In the genomic region with DNA sequence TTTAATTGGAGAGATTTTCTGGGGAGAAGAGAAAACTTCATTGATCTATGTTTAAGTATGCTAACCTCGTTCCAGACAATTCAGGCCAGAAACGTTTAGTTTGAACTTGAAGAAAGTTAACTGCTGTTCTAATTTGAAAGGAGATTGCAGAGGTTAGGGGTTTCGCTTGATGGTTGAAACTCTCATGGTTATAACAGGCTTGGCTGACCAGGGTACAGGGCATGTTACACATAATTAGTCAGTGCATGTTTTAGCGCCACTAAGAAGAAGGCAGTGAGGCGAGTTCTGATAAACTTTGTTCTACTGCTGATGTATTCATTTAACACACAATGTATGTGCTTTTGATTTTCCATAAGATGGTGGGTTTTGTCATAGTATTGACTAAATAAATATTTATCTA, we compare ENCODE assay signal across 24 mouse cellular contexts.
A peak's percentile ranks its signal among the peaks of the same experiment; 100 is the strongest.
DNase-seq lines count a peak whose midpoint lies in the region; ATAC-seq and TF ChIP-seq lines count a peak whose summit lies in the region.
"Had no signal": no experiment of that assay in that cellular context is flagged by ENCODE, and none has a peak within 500 bp of the region (broad histone marks: within the 10 kb centered on the region; RNA-seq: fewer than 3 reads in every experiment).

No protein-coding gene starts in this region.

- no peak overlapping the region for H3K4me3 ChIP-seq in forebrain, embryonic 14.5 days (ENCODE audit: low read depth, low read length)
- no peak overlapping the region for H3K4me3 ChIP-seq in forebrain, embryonic 15.5 days
- H3K4me3 ChIP-seq in midbrain, embryonic 12.5 days, result no peak overlapping the region
- H3K4me3 ChIP-seq in midbrain, embryonic 10.5 days, result no peak overlapping the region
- H3K4me3 ChIP-seq in liver, postnatal 0 days (ENCODE audit: low read depth, low read length), result no peak overlapping the region
- H3K4me3 ChIP-seq: embryonic facial prominence, embryonic 15.5 days; erythroblast, embryonic 14.5 days; gastrocnemius, adult 2 months; heart, embryonic 12.5 days; hindbrain, embryonic 10.5 days; hindbrain, embryonic 15.5 days had no signal

- H3K9me3 ChIP-seq in forebrain, embryonic 14.5 days (replicated peaks; ENCODE audit: control insufficient read depth, low read length), result no peaks in the 10 kb centered on the region
- no peaks in the 10 kb centered on the region for H3K9me3 ChIP-seq in forebrain, embryonic 15.5 days
- no peaks in the 10 kb centered on the region for H3K9me3 ChIP-seq in midbrain, embryonic 12.5 days
- no peaks in the 10 kb centered on the region for H3K9me3 ChIP-seq in midbrain, embryonic 10.5 days (replicated peaks)
- no peaks in the 10 kb centered on the region for H3K9me3 ChIP-seq in liver, postnatal 0 days (ENCODE audit: low read length)
- H3K9me3 ChIP-seq: embryonic facial prominence, embryonic 15.5 days; hindbrain, embryonic 10.5 days; hindbrain, embryonic 15.5 days had no signal

- no peak overlapping the region for H3K4me2 ChIP-seq in forebrain, embryonic 14.5 days (ENCODE audit: low read length)
- no peak overlapping the region for H3K4me2 ChIP-seq in forebrain, embryonic 15.5 days (replicated peaks)
- H3K4me2 ChIP-seq in midbrain, embryonic 12.5 days (replicated peaks), result no peak overlapping the region
- no peak overlapping the region for H3K4me2 ChIP-seq in liver, postnatal 0 days (ENCODE audit: low read depth, low read length)
- H3K4me2 ChIP-seq: embryonic facial prominence, embryonic 15.5 days; heart, embryonic 12.5 days; hindbrain, embryonic 15.5 days had no signal

- 12% methylated on average over 5 of the region's 5 CpGs for WGBS in forebrain, embryonic 14.5 days
- WGBS in forebrain, embryonic 15.5 days, result 16% methylated on average over 5 of the region's 5 CpGs
- 22% methylated on average over 5 of the region's 5 CpGs for WGBS in midbrain, embryonic 12.5 days
- 44% methylated on average over 5 of the region's 5 CpGs for WGBS in midbrain, embryonic 10.5 days
- WGBS in liver, postnatal 0 days (ENCODE audit: insufficient replicate concordance), result 69% methylated on average over 5 of the region's 5 CpGs

- TF ChIP-seq EP300 in liver, postnatal 0 days (IDR thresholded peaks at IDR 0.05; ENCODE audit: low read depth), result no peak

- H3K27ac ChIP-seq in forebrain, embryonic 14.5 days (ENCODE audit: low read depth, low read length), result no peak overlapping the region
- no peak overlapping the region for H3K27ac ChIP-seq in forebrain, embryonic 15.5 days (replicated peaks)
- H3K27ac ChIP-seq in midbrain, embryonic 12.5 days (replicated peaks), result no peak overlapping the region
- no peak overlapping the region for H3K27ac ChIP-seq in midbrain, embryonic 10.5 days (replicated peaks)
- no peak overlapping the region for H3K27ac ChIP-seq in liver, postnatal 0 days (ENCODE audit: low read depth)
- H3K27ac ChIP-seq: embryonic facial prominence, embryonic 15.5 days; gastrocnemius, adult 2 months; hindbrain, embryonic 10.5 days; hindbrain, embryonic 15.5 days had no signal

- no peaks in the 10 kb centered on the region for H3K27me3 ChIP-seq in forebrain, embryonic 14.5 days (replicated peaks; ENCODE audit: control insufficient read depth, insufficient read depth, low read length)
- peaks cover 2% of the 10 kb centered on the region; the same call in 1 of the 2 replicates for H3K27me3 ChIP-seq in forebrain, embryonic 15.5 days
- H3K27me3 ChIP-seq in midbrain, embryonic 12.5 days, result peaks cover 5% of the 10 kb centered on the region; the same call in 1 of the 2 replicates
- peaks cover 11% of the 10 kb centered on the region; the same call in 1 of the 2 replicates for H3K27me3 ChIP-seq in midbrain, embryonic 10.5 days (ENCODE audit: low read depth, poor library complexity, severe bottlenecking)
- no peaks in the 10 kb centered on the region for H3K27me3 ChIP-seq in liver, postnatal 0 days (ENCODE audit: insufficient read depth, low read length)
- H3K27me3 ChIP-seq: embryonic facial prominence, embryonic 15.5 days; heart, embryonic 12.5 days; hindbrain, embryonic 15.5 days had no signal

- H3K36me3 ChIP-seq in forebrain, embryonic 14.5 days (ENCODE audit: control insufficient read depth, insufficient read depth, low read length), result no peaks in the 10 kb centered on the region
- no peaks in the 10 kb centered on the region for H3K36me3 ChIP-seq in forebrain, embryonic 15.5 days
- no peaks in the 10 kb centered on the region for H3K36me3 ChIP-seq in midbrain, embryonic 12.5 days
- H3K36me3 ChIP-seq in midbrain, embryonic 10.5 days, result no peaks in the 10 kb centered on the region
- no peaks in the 10 kb centered on the region for H3K36me3 ChIP-seq in liver, postnatal 0 days (replicated peaks; ENCODE audit: insufficient read depth, low read length)
- H3K36me3 ChIP-seq: embryonic facial prominence, embryonic 15.5 days; G1E; heart, embryonic 12.5 days; hindbrain, embryonic 10.5 days; hindbrain, embryonic 15.5 days had no signal

- H3K4me1 ChIP-seq in forebrain, embryonic 14.5 days (ENCODE audit: control insufficient read depth, insufficient read depth, low read length), result 0 out of 2 replicates have a peak, but pooled peaks cover 2% of the 10 kb centered on the region
- 0 out of 2 replicates have a peak, but pooled peaks cover 2% of the 10 kb centered on the region for H3K4me1 ChIP-seq in forebrain, embryonic 15.5 days
- H3K4me1 ChIP-seq in midbrain, embryonic 12.5 days, result no peaks in the 10 kb centered on the region
- peaks cover 12% of the 10 kb centered on the region; the same call in 1 of the 2 replicates for H3K4me1 ChIP-seq in midbrain, embryonic 10.5 days
- no peaks in the 10 kb centered on the region for H3K4me1 ChIP-seq in liver, postnatal 0 days (ENCODE audit: insufficient read depth)
- H3K4me1 ChIP-seq: embryonic facial prominence, embryonic 15.5 days; heart, embryonic 12.5 days; hindbrain, embryonic 10.5 days; hindbrain, embryonic 15.5 days had no signal

- peak; percentile 6 for DNase-seq in embryo, embryonic 10 days (ENCODE audit: low spot score)
- no peak for DNase-seq in embryo, embryonic 9.5 days (ENCODE audit: extremely low spot score)
- peak; percentile 37 for DNase-seq in forebrain, embryonic 14.5 days (ENCODE audit: low spot score)
- no peak for DNase-seq in midbrain, embryonic 10.5 days (ENCODE audit: low spot score)
- peak; percentile 64 for DNase-seq in brain, embryonic 14.5 days (ENCODE audit: low read depth)
- DNase-seq in liver, postnatal 0 days, result no peak
- DNase-seq: adrenal gland, adult 8-10 months; adrenal gland, postnatal 36 days; B cell, adult 2 months; cerebellum, adult 11 months; cerebellum, adult 8-10 months; cerebellum, postnatal 14 days; gastrocnemius, adult 2 months; gastrocnemius, postnatal 25 days had no signal

- ATAC-seq in forebrain, embryonic 14.5 days, result peak; percentile 66; the same call in 1 of the 2 replicates
- no peak for ATAC-seq in forebrain, embryonic 15.5 days (replicated peaks)
- peak; percentile 87 for ATAC-seq in midbrain, embryonic 12.5 days (ENCODE audit: low FRiP score, low read depth)
- ATAC-seq in liver, postnatal 0 days, result no peak
- ATAC-seq: CD4-positive, CD25-positive, alpha-beta regulatory T cell, adult 4 months; inflammation-experienced regulatory T-cells, adult 6 months had no signal

- TF ChIP-seq POLR2A in brain, embryonic 14.5 days (IDR thresholded peaks at IDR 0.05; ENCODE audit: borderline replicate concordance, extremely low read depth, insufficient read depth, insufficient read length, poor library complexity, severe bottlenecking), result no peak

- H3K9ac ChIP-seq in forebrain, embryonic 14.5 days (ENCODE audit: low read length), result no peak overlapping the region
- no peak overlapping the region for H3K9ac ChIP-seq in forebrain, embryonic 15.5 days (replicated peaks)
- H3K9ac ChIP-seq in midbrain, embryonic 12.5 days (replicated peaks), result no peak overlapping the region
- H3K9ac ChIP-seq in liver, postnatal 0 days (replicated peaks), result no peak overlapping the region
- H3K9ac ChIP-seq: embryonic facial prominence, embryonic 15.5 days; heart, embryonic 12.5 days; hindbrain, embryonic 15.5 days had no signal

- TF ChIP-seq CTCF in brain, embryonic 14.5 days (IDR thresholded peaks at IDR 0.05; ENCODE audit: borderline replicate concordance, extremely low read depth, insufficient read depth, insufficient read length), result no peak
- TF ChIP-seq CTCF in liver, postnatal 0 days (IDR thresholded peaks at IDR 0.05; ENCODE audit: low read depth), result no peak

Comparison
In these comparisons a context has a peak if more than half of its experiments do, and no peak if none do; other contexts are left out.
1. DNase-seq: peak in embryo, embryonic 10 days (single experiment), forebrain, embryonic 14.5 days (single experiment) and brain, embryonic 14.5 days (single experiment); none in embryo, embryonic 9.5 days (single experiment), midbrain, embryonic 10.5 days (single experiment) and liver, postnatal 0 days (single experiment).
2. ATAC-seq: peak in forebrain, embryonic 14.5 days (single experiment) and midbrain, embryonic 12.5 days (single experiment); none in forebrain, embryonic 15.5 days (single experiment) and liver, postnatal 0 days (single experiment).